Mouse (Mus musculus): ENCODE measurements around the gene Cbx4.

DNA sequence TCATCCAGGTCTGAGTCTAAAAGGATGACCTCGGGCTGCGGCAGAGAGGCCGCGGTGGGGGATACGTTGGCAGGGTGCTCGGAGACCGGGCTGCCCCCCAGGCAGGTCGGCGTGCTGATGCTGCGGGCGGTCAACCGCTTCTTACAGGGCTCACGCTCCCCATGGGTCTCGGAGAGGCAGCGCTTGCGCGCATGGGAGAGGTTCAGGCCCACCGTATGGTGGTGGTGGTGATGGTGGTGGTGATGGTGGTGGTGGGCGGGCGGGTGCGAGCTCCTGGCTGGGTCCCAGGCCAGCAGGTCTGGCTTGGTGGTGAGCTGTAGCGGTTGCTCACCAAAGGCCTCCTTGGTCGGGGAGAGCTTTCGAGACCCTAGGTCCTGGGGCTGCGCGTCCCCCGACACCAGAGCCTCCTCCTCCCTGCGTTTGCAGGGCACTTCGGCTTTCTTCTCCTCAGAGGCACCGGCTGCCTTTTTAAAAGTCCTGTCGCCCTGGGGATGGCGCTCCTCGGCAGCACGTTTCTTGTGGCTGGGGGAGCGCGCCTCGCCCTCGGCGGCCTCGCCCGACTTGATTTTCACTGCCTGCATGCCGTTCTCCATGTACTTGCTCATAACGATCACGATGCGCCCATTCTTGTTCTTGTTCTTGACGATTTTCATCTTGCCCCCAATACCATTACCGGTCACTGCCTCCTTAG is 4.7 kb downstream of the Cbx4 start:
- TF ChIP-seq GATA1 (IDR thresholded peaks at IDR 0.05; ENCODE audit: borderline replicate concordance, low read length): no peak
- no peak for TF ChIP-seq FLI1 (IDR thresholded peaks at IDR 0.05; ENCODE audit: low read length)

Data from megakaryocyte, embryonic 14.5 days (primary cell).